Mouse (Mus musculus): ENCODE measurements around the gene Slc17a3. TPM values are rescaled to one million over a fixed set of nuclear protein-coding genes. Genes with fewer than 3 reads are reported as not detected.

The Slc17a3 gene
- not detected for total RNA-seq (2021)
- long read RNA-seq, experiment 1 = 0 reads
- long read RNA-seq, experiment 2 = 0 reads

- DNase-seq = no peak
- intact Hi-C loops (cut with DNase I) = loop anchor here (10.0 kb wide), 1 partner anchor 115 kb away; no protein-coding TSS in a partner anchor
These were observed at the start of gene Slc17a3 for GRCm38 (mm10) chr13:23839308-23839707. Slc17a3 (plus strand) TSS chr13:23839434.

- DNase-seq = peak; percentile 29 to 64
- intact Hi-C loops (cut with DNase I) = loop anchor here (5.0 kb wide), 2 partner anchors 95 to 505 kb away; no protein-coding TSS in a partner anchor
These were observed 46.7 kb upstream of the Slc17a3 start for GRCm38 (mm10) chr13:23792520-23792919.

- intact Hi-C loops (cut with DNase I) = no loop called here
- DNase-seq = no peak
These were observed 39.8 kb upstream of the Slc17a3 start for GRCm38 (mm10) chr13:23799405-23799804.

- DNase-seq = no peak
- intact Hi-C loops (cut with DNase I) = no loop called here
These were observed 34.7 kb upstream of the Slc17a3 start for GRCm38 (mm10) chr13:23804532-23804931.

GRCm38 (mm10) chr13:23806422-23807052, 32.7 kb upstream of the Slc17a3 start, which contains the start of gene Slc17a2:
Slc17a2 (plus strand) TSS chr13:23806993.
- intact Hi-C loops (cut with DNase I) = no loop called here
- DNase-seq = no peak

- intact Hi-C loops (cut with DNase I) = no loop called here
- DNase-seq = no peak
These were observed 23.1 kb upstream of the Slc17a3 start for GRCm38 (mm10) chr13:23816148-23816547.

GRCm38 (mm10) chr13:23820179-23820940, 18.9 kb upstream of the Slc17a3 start:
- DNase-seq = no peak
- intact Hi-C loops (cut with DNase I) = no loop called here

- intact Hi-C loops (cut with DNase I) = no loop called here
These were observed 17.0 kb upstream of the Slc17a3 start for GRCm38 (mm10) chr13:23822213-23822612.

GRCm38 (mm10) chr13:23826606-23827005, 12.6 kb upstream of the Slc17a3 start:
- no peak for DNase-seq
- intact Hi-C loops (cut with DNase I) = no loop called here

More at GRCm38 (mm10) chr13:23822213-23822612, 17.0 kb upstream of the Slc17a3 start:
- no peak for DNase-seq

GRCm38 (mm10) chr13:23833053-23833452, 6.2 kb upstream of the Slc17a3 start:
- intact Hi-C loops (cut with DNase I) = loop anchor here (2.0 to 10.0 kb wide), 3 partner anchors 54 to 464 kb away; no protein-coding TSS in a partner anchor
- DNase-seq = peak; percentile 19 to 35

GRCm38 (mm10) chr13:23834836-23835235, 4.4 kb upstream of the Slc17a3 start:
- DNase-seq = no peak
- intact Hi-C loops (cut with DNase I) = loop anchor here (5.0 to 10.0 kb wide), 2 partner anchors 52 to 120 kb away; no protein-coding TSS in a partner anchor

GRCm38 (mm10) chr13:23836630-23837029, 2.6 kb upstream of the Slc17a3 start:
- no peak for DNase-seq
- intact Hi-C loops (cut with DNase I) = loop anchor here (10.0 kb wide), 1 partner anchor 118 kb away; no protein-coding TSS in a partner anchor

- no peak for DNase-seq
- intact Hi-C loops (cut with DNase I) = no loop called here
These were observed 6.6 kb downstream of the Slc17a3 start for GRCm38 (mm10) chr13:23845851-23846250.

GRCm38 (mm10) chr13:23849299-23849698, 10.1 kb downstream of the Slc17a3 start:
- intact Hi-C loops (cut with DNase I) = no loop called here
- no peak for DNase-seq

- intact Hi-C loops (cut with DNase I) = no loop called here
- no peak for DNase-seq
These were observed 17.2 kb downstream of the Slc17a3 start for GRCm38 (mm10) chr13:23856401-23856800.

GRCm38 (mm10) chr13:23861815-23862214, 22.6 kb downstream of the Slc17a3 start:
- DNase-seq = no peak
- intact Hi-C loops (cut with DNase I) = no loop called here

- peak; percentile 7 to 10 for DNase-seq
- intact Hi-C loops (cut with DNase I) = no loop called here
These were observed 25.5 kb downstream of the Slc17a3 start for GRCm38 (mm10) chr13:23864711-23865110.

- intact Hi-C loops (cut with DNase I) = no loop called here
- peak; percentile 9 to 10 for DNase-seq
These were observed 27.0 kb downstream of the Slc17a3 start for GRCm38 (mm10) chr13:23866086-23866710.

GRCm38 (mm10) chr13:23867000-23867399, 27.8 kb downstream of the Slc17a3 start:
- no peak for DNase-seq
- intact Hi-C loops (cut with DNase I) = no loop called here

GRCm38 (mm10) chr13:23867405-23867804, 28.2 kb downstream of the Slc17a3 start, which contains the start of gene Slc17a1:
Slc17a1 (plus strand) TSS chr13:23867750.
- DNase-seq = no peak
- intact Hi-C loops (cut with DNase I) = no loop called here
